Mouse (Mus musculus) right cerebral cortex, postnatal 10 days (tissue): ENCODE data around the gene Srpr.

ENCODE experiments used
- DNase-seq, 2 experiments: peaks; one replicate each; pipeline ENCODE4 v3.0.0; 2021; ENCODE audit warnings: low spot score in 2 of 2

Gene Srpr

DNA sequence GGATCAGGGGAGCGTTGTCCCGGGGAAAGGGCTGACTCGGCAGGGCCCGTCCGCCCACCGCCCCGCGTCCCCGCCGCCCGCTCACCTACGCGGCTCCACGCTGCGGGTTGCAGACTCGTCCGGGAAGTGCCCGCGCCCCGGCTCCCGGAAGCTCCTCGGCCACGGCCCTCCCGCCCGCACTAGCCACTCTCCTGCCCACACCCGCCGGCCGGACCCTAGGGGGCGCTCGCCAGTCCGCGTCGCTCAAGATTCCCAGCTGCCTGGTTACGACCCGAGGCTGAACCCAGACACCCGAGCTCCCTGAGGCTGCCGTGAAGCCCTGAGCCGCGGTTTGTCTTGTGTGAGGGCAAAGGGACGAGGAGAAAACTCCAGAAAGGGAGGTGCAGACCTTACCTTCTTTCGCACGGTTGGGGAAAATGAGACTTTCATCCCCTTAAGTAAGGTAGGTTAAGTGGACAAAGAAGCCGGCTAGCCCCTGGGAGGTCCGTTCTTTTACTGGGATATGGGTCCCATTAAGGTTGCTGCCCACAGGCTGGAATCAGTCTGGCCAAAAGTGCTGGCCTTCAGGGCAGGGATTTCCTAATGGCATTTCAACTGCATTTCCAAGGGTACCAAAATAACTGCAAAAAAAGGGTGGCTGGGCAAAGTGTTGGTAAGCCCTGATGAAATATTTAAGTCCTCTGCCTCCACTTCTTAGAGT lies at the start of gene Srpr, which contains the start of gene Tirap:
Srpr (plus strand) TSS at position 404 of the 700 bp plus-strand sequence.
Tirap (minus strand) TSS at position 520 of the 700 bp plus-strand sequence.
- DNase-seq: peak; percentile 83 to 89

DNA sequence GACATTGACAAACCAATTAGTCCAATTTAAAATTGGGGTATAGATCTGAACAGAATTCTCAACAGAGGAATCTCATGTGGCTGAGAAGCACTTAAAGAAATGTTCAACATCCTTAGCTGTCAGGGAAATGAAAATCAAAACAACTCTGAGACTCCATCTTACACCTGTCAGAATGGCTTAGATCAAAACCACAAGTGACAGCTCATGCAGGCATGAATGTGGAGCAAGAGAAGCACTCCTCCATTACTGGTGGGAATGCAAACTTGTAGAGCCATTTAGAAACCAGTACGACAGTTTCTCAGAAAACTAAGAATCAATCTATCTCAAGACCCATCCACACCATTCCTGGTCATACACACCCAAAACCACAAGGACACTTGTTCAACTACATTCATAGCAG lies 47.1 kb upstream of the Srpr start:
- no peak for DNase-seq

DNA sequence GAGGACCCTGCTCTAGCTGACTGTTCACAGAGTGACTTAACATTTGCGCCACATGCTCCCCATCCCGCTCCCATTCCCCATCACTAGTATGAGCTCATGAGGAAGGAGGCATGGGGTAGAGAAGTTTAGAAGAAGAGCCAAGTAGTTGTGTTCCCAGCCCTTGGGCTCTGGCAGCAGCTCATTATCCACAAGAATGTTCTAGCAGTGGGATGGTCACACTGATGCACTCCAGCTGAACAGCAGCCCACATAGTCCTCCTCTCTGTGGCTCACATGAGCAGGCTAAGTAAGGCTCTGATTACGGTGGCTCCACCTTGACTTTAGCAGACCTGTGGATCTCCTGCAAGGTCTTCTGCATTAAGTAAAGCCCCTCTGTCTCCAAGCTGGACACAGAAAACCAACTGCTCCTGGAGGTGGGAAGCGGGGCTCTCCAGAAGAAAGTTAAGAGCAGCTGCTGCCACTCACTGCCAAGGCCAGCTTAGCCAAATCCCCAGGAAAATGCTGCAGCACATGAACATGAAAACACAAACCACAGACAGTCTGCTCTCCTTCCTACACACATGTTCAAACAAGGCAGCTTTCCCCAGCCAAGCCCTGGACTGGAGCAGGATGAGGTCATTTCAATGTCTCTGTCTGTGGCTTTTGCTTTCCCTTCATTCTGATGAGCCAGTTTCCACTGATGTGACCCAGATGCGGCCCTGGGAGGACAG lies 43.8 kb upstream of the Srpr start:
- DNase-seq: no peak

DNA sequence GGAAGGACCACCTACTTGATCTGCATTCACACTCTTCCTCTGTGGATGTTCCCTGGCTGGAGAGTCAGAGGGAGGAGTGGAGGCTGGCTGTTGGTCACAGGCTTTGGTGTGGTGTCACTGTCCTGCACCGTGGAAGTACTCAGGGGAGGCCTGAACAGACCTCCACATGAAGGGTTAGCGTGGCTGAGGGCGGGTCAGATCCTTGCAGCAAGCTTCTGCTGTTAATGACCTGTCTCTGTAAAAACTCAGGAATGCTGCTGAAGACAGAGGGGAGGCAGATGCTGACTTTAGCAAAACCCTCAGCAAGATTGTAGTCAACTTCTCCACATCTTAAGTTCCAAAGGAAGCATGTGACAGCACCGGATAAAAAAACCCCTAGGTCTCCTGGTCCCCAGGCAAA lies 43.1 kb upstream of the Srpr start:
- no peak for DNase-seq

DNA sequence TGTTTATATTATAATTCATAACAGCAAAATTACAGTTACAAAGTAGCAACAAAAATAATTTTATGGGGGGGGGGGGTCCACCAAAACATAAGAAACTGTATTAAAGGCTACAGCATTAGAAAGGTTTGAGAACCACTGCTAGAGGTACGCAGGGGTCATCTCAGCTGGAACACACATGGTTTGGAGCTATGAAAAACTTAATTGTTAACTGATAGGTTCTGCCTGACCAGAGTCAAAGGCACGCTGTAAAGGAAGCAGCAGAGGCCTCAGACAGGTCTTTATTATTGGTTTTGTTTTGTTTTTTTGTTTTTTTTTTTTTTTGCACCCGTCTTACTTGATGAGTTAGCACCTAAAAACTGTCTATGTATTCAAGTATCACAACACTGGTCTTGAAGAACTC lies 41.5 kb upstream of the Srpr start:
- no peak for DNase-seq

DNA sequence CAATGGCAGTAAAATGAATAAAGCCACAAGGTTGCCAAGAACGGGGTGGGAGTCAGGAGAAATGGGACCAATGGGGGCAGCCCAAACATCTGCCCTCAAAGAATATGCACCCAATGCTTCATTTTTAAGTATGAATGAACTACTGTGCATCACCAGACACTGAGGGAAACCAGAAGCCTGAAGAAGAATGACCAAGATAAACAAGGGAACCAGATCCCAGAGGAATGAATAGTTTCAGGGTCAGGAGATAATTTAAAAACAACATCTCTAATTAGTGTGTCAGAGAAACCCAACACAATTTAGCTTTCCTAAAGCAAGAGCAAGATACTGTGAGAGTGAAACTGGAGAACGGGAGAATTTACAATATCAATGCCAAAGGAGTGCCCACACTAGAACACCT lies 39.3 kb upstream of the Srpr start:
- no peak for DNase-seq

DNA sequence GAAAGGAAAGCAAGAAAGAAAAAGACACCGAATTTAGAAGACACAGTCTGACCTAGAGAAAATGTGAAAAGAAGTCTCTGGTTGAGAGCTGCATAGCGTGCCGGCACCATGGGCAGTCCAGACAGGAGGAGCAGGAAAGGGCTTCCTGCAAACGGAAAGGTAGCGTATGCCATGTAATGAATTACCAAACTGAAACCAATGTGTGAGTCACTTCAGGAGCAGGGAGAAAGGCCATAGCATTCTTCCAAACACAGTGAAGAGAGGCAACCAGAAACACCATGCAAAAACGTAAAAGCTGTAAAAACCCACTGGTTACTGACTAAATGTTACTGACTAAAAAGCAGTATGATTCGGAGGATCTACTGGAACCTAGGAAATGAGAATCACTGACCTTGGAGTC lies 38.3 kb upstream of the Srpr start:
- DNase-seq: no peak

DNA sequence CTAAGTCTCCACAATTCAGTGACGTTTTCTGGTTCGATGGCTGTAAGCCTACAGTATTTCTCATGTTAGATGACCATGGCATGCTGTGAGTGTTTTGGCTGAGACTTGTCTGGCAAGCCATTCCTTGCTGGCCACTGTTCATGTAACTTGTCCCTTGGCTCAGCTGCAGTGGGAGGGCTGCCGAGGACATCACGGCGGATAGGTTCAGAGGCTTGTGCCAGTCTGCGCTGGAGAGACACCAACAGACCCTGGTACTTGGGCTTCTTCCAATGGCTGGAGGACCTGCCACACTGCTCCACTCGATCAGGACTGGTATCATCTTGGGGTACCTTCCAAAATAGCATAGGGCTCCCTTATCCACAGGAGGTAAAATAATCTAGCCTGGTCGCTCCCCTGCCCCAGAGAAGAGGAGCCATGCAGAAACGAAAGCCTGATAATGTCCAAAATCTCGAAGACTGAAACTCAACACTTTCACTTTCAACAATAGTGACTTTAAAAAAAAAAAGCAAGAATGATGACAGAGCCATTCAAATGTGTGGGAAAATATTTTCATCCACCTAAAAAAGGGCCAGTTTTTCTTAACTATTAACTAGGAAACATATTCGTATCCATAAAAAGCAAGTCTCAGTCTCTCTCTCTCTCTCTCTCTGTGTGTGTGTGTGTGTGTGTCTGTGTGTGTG lies 36.8 kb upstream of the Srpr start:
- peak; percentile 69 to 76 for DNase-seq

DNA sequence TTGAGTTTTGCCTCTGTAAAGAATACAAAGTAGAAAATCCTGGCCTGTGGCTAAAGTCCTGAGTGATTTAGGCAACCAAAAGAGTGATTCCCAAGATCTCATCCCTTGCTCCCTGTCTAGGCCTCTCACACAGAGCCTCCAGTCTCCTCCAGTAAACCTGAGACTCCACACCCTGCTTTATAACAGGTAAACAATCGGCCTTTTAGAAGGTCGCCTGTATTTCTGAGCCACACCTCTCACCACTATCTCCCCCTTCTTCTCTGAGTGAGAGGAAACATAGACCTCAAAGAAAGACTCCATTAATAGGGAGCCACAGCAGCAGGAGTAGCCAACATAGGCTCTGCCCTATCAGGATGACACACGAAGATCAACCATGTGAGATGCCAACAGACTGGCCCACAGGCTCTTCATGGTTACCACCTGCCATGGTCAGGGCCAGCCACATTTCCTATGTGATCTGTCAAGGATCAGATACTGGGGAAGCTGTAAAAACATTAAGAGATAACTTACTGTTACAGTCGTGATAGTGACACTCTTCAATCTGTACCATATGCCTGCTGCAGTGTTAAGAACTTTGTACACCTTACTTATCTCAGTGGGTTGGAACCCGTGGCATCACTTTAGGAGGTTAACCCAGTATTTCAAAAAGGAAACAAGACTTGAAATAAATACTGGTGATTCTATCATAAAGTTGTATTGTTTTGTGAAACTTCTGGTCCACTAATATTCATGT lies 35.7 kb upstream of the Srpr start:
- no peak for DNase-seq

DNA sequence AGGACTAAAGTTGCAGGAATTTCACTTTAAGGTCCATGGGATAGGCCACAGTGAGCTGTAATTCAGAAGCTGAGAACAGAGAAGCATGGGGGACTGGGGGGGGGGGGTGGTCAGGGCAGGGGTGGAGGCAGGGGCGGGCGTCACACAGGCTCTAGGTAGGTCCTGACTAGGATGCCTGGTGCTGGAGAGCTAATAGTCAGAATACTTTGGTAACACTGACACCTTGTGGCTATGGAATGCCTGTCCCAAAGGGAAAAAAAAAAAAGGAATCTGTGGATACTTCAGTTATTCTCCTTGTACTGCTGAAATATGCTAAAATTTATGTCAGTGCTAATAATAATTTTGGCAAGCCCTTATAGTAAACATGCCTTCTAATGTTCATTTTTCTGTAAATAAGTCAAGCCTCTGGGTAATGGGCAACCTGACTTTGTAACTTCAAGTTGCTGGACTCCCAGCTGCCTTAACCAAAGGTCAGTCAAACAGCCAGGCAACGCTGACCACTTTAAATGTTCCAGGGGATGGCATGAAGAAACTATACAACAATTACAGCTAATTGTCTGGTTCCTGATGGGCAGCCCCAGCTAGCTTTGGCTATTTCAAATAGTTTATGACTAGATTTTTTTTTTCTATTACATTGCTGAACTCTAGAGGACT lies 33.7 kb upstream of the Srpr start:
- DNase-seq: no peak

DNA sequence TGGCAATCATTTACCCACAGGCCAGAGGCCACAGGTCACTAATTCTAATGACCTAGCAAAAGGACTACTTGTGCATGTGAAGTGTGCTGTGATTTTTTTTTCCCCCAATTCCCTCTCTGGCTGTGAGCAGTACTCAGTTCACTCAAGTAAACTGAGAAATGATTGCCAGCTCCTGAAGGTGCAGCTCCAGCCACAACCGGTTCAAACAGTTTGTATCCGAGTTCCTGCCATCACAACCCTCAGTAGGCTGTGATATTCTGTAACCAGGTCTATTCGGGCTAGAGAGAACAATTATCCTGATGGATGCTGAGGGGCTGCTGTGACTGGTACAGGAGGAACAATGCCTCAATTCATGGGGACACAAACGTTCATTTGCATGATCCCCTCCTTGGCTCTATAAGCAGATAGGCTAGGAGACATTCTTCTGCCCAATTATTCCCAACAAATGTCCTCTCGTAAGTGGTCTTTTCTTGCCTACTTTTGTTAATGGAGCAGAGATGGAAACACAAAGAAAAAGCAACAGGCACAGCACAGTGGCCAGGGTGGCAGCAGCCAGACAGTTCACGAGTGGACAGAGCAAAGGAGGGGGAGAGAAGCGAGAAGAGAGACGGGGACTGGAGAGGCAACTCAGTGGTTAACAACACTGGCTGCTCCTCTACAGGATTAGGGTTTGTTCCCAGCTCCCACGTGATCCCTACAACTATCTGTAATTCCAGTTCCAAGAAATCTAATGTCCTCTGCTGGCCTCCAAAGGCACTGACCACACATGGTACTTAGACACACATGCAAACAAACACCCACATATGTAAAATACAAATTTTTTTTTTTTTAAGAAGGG lies 33.0 kb upstream of the Srpr start:
- no peak for DNase-seq

DNA sequence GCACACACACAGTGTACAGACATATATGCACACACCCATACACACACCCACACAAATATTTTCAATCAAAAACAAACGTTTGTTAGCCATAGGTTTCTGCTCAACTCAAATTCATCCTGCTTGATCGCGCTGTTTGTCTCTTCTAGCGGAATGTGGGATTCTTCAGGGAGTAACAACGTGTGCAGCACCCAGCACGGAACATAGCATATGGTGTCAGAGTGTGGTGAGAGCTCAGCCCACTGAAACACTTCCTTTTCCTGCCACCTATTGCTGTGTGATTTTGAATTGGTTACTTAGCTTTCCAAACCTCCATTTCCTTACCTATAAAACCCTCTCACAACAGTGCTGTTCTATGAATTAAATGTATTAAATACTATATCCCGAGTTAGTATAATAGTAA lies 29.9 kb upstream of the Srpr start:
- DNase-seq: no peak

DNA sequence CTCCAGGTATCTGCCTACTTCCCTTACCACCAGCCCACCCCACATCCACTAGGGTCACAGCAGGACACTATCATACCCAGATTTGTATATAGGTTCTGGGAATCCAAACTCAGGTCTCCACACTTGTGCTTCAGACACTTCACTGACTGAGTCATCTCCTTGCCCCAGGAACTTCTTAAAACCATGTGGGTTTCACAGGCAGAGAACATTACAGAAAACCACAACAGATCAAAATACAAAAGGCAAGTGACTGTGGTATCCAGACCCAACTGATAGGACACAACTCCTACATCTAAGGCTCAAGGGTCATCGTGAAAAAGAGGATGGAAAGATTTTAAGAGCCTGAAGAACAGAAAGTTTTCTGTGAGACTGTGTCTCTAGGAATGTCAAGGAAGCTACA lies 26.6 kb upstream of the Srpr start:
- DNase-seq: no peak

DNA sequence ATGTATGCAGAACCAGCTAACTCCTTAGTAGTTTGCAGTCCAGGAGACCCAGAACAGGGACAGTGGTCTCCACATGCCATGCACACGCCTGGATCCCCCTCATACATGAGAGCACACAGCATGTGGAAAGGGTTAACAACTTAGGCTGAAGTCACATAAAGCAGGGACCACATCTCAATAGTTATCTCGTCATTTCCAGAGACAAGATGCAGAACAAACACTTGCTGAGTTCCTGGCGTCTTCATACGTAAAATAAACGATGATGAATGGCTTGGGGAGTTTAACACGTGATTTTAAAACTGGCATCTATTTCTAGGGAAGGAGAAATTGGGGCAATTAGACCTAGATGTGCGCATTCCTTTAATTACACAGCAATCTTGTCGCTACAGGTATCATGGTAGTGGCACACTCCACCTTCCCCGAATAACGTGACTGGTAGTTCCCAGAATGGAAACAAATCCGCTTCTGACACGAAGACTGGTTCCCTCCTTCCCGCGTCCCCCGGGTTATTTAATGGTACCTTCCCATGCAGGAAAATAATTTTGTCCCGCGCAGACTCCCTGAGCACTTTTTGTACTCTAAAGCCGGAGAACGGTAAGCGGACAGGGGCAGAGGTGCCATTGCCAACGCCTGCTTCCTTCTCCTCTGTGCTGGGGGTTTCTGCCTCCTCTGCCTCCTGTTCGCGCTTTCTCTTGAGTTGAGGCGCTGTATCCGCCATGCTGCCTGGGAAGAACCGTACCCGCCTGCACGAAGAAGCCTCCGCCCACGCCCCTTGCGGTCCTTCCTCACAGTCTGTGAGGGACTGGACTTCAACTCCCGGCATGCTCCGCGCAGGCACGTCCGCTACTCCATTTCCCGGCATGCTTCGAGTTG lies 24.5 kb upstream of the Srpr start, which contains the start of gene Dcps:
Dcps (minus strand) TSS at position 811 of the 873 bp plus-strand sequence.
- DNase-seq: peak; percentile 98

DNA sequence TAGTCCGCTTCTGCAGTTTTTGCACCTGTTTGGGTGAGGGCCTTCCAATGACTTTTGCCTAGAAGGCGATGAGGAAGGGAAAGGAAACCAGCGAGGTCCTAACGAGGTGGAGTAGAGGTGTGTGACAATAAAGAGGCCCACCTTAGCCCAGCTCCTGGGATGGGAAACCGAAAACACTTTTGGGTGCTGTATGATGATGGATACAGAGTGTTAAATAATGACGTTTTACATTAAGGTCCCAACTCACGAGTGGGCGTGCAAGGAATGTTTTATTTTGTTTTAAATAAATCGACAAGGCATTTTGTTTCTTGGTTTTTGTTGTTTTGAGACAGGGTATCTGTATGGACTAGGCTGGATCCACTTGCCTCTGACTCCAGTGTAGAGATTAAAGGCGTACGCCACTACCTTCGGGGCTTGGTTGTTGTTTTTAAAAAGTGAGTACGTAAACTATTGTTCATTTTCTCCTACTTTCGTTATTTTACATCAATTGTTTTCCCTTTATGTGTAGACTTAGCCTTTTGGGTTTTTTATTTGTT lies 23.8 kb upstream of the Srpr start:
- DNase-seq: no peak

DNA sequence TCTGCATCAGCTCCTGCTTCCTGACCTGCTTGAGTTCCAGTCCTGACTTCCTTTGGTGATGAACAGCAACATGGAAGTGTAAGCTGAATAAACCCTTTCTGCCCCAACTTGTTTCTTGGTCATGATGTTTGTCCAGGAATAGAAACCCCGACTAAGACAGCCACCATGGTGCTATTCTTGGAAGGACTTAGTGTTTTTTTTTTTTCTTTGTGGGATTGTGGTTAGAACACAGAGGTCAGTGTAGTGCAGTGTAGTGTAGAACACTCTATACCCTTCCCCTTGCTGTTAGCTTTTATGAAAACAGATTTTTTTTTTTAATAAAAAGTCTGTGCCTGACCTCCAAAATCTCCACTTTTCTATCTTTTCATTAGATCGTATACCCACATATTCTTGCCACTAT lies 17.1 kb upstream of the Srpr start:
- no peak for DNase-seq

DNA sequence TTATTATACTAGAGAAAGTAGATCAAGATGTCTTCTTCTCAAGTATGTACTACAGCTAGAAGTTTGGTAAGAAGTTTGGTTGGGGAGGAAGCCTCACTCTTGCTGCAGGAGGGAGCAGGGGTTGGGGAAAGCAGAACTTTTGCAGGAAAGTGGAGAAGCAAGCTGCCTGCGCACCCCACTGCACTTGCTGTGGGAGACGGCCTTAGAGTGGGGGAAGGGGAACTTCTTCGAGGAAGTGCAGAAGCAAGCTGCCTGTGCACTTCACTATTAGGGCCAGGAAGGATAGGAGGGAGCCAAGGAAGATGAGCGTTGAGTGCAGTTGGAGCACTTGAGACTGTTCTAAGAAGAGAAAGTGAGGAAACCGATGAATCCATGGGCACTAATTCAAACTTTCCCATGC lies 16.6 kb upstream of the Srpr start:
- peak in 1 of 2 experiments; percentile 43 for DNase-seq

DNA sequence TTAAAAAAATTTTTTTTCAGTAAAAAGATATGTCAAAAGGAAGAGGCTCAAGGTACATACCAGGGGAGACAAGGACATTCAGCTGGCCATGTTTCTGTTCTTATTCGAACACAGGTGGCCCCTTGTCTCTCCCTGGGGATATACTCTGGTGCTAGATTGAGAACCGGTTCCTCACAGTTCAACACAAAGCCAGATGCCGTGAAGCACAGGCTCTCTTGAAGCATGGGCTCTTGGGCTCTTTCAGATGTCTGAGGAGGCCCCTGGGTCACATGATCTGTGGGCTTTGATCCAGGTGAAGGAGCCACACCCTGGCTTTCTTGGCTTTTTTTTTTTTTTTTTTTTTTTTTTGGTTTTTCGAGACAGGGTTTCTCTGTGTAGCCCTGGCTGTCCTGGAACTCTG lies 13.5 kb upstream of the Srpr start:
- DNase-seq: no peak

DNA sequence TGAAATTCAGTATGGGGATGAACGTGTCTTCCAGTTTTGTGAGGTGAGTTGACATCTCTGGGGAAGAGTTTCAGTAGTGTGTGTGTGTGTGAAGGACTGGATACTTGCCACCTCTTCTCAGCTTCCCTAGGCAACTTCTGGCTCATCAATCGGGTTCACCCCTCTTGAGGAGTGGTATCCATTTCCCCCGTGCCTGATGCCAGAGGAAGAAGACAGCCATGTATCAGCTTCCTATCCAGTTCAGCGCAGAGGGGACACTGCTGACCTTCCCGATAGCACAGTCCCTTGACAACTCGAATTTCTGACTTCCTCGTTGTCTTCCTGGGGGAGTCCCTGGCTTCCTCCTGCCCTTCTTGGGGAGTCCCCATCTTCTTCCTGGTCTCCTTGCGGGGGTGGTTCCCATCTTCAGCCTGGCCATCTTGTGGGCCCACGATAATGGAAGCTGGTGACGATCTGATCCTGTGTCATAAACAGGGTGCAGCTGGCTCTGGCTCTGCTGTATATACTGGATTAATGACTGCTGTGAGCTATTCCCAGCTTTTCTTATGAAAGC lies 12.5 kb upstream of the Srpr start:
- no peak for DNase-seq
